Mouse (Mus musculus): ENCODE results near the gene Ubap1l.
A peak's percentile ranks its signal among the peaks of the same experiment; 100 is the strongest.

Ubap1l gene

DNA sequence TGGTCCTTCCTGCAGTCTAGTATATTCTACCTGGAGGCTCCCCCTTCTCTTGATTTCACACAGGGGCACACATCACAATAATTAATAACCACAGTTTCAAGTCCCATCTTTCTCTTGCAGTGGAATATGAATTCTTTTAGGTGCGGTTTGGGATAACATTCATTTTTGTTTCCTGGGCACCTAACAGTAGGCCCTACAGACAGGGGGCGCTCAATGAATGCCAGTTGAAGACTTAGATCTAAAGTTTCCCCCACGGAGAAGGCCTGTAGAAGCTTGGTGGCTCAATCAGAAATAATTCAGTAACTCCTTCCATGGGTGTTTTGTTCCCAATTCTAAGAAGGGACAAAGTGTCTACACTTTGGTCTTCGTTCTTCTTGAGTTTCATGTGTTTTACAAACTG is 11.6 kb downstream of the Ubap1l start:
- no peak for DNase-seq (ENCODE audit: extremely low read depth, insufficient read length, low spot score)

- DNase-seq (ENCODE audit: extremely low read depth, insufficient read length, low spot score) = no peak
Observed at GRCm38 (mm10) chr9:65374468-65375162, 13.8 kb downstream of the Ubap1l start.

DNA sequence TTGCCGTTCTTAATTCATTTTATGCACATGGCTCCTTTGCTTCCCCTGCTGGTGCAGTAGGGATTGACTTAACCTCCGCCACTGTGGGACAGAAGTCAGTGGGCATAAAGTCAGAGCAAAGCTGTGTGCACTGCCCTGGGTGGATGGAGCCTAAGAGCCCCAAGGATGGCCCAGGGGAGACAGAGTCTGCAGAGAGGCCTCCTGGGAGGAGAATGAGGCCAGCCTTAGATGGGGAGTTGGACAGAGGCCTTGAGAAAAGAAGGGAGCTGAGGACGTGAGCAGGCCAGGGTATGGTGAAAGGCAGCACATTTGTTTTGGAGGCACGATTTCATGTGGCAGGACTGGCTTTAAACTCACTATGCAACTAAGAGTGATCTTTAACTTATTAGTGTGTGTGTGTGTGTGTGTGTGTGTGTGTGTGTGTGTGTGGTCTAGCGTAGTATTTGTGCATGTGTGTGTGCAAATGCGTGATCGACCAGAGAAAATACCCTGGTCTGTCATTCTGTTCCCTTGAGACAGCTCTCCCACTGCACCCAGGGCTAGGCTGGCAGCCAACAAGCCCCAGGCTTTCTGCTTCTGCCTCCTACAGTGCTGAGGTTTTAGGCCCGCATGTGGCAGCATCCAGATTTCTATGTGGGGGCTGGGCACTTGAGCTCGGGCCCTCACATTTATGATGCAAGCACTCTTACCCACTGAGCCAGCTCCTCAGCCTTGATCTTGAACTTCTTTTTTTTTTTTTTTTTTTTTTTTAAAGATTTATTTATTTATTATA is 14.5 kb downstream of the Ubap1l start:
- no peak for DNase-seq (ENCODE audit: extremely low read depth, insufficient read length, low spot score)

DNA sequence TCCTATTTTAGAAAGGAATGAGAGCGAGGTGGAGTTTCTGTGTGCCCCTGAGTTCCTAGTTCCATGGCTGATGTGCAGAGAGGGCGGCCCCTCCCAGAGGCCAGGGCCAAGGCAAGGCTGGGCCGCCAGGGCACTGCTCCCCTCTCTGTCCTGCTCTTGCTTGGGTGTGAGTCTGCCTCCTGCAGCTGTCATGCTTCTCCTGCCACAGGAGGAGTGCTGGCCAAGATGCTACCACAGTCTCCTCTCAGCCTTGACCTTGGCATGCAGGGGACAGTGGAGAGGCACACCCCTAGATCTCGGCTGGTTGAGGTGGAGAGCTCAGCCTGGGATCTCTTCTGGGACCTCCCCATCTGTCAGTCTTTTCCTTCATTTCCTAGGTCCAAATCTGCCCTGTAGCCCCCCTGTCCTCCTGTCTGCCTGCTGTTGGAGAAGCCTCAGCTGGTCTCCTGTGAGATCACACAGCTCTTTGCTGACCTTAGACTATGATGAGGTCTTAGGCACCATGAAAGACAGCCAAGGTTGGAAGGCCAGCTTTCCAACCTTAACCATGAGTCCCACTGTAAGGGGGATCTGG is 20.3 kb downstream of the Ubap1l start:
- DNase-seq (ENCODE audit: extremely low read depth, insufficient read length, low spot score) = no peak

DNA sequence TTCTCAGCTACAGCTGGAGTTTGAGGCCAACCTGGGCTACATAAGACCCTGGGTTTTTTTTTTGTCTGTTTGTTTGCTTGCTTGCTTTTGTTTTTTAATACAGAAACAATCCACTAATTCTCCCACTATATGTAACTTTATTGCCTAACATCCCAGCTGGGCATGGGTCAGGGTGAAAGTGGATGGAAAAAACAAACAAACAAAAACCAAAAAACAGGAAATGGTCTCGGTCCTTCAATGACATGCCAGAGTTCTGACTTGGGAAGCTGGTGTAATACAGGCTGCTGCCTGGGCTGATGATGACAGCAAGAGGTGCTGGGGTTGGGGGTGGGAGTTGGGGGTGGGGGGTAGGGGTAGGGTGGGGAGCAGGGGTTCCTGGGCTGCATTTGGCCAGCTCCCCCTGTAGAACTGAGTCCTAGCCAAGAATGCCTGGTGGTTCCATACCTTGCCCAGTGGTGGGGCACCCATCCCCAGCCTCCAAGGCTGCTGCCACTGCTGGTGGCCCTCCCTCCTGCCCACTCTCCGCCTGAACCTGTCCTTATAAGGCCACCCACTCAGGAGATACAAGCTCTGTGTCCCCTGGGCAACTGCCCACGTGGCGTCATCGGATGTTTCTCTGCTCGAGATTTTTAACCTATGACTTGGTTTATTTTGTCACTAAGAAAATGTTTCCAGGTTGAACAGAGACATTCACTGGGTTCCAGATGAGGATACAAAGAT is 21.4 kb downstream of the Ubap1l start:
- DNase-seq (ENCODE audit: extremely low read depth, insufficient read length, low spot score) = no peak

DNA sequence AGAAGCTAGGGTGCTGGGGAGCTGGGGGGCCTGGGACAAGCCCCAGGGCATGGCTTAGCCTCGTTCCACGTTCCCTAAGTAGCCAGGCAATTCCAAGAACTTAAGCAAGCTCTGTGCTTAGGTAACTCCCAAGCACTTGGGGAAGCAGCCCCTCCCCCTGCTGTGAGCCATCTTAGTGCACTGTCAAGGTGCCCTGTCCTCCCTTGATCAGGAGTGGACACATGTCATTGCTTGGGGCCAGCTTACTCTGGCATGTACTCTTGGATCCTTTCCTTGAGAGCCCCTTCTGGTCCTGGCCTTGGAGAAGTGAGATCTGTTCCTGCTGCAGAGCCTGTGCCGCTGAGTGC is 21.9 kb downstream of the Ubap1l start:
- DNase-seq (ENCODE audit: extremely low read depth, insufficient read length, low spot score) = no peak

DNA sequence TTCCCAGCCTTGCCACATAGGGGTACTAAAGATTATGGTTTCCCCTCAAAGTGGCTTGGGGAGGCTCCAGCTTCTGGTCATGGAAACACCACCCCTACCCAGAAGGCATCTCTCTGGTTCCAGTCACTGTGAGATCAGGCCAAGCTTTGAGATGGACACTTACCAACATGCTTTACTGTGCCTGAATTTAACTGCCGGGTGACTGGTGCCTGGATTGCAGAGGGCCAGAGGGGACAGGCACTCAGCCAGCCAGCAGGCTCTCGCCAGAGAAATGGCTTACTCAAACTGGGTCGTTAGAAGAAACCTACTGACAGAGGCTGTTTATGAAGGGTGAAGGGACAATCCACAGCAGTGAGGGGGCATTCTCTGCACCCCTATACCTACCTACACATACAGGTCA is 23.4 kb downstream of the Ubap1l start:
- DNase-seq (ENCODE audit: extremely low read depth, insufficient read length, low spot score) = no peak

GRCm38 (mm10) chr9:65386373-65387140 is 25.7 kb downstream of the Ubap1l start:
- DNase-seq (ENCODE audit: extremely low read depth, insufficient read length, low spot score) = no peak

DNA sequence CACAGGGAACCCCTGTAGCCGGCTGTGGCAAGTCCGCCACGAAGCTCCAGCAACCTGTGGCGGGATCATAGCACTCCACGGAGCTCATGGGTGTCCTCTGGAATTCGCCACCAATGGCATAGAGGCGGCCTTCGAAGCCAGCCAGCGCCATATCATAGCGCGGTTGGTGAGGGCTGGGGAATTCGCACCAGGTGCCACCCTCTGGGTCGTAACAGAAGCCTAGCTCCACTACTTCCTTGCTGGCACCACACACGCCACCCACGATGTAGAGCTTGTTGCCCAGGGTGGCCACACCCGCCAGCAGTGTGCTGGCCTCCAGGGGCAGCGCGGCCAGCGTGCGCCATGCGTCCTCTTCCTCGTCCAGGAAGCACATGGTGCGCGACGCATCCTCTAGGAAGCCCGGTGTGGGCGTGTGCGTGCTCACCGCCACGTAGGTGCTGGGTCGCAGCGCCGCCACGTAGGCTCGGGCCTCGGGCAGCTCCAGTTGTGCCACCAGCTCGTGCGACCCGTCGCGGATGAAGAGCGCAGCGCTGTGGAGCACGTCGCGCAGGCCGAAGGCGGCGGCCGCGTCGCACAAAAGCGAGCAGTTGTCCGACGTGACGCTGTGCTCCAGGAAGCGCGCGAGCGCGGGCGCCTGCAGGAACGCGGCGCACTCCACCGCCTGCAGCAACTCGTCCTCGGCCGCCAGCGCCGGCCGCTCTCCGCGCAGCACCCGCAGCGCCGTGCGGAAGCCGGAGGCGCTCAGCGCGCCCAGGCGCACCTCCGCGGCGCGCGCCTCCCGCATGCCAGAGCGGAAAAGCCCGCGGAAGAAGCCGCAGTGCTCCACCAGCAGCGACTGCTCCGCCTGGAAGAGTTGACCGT is 30.1 kb downstream of the Ubap1l start:
- DNase-seq (ENCODE audit: extremely low read depth, insufficient read length, low spot score) = no peak

- no peak for DNase-seq (ENCODE audit: extremely low read depth, insufficient read length, low spot score)
Observed at GRCm38 (mm10) chr9:65391613-65391964, 30.7 kb downstream of the Ubap1l start, which contains the start of gene Kbtbd13. TSS of gene Kbtbd13 (minus strand) at chr9:65391652.

DNA sequence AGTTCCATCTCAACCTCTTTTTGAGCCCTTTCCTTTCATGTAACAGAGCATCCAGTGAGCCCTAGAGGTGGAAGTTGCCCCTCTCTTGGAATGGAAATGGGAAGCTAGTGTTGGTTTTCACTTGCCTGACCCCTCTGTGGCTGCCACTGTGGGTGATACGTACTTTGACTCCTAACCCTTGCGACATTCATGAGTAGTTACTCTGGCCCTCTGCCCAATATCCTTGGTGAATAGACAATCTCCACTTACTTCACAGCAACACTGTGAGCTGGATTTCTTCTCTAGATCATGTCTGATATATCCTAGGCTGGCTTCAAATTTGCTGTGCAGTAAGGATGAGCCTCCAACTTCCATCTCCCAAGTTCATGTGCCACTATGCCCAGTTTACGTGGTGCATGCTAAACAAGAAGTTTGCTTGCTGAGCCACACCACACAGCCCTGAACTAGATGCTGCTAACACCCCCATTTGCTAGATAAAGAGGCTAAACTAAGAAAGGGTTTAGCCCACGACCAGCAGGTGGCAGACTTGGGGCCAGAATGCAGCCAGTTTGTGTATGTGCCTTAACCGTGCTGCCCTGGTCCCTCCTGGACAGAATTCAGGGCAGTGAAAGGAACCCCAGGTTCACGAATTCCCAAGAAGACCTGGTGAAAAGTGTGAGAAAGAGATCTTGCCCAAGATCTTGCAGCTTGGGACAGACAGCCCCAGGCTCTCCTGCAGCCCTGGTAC is 32.0 kb downstream of the Ubap1l start:
- DNase-seq (ENCODE audit: extremely low read depth, insufficient read length, low spot score) = peak; percentile 54

DNA sequence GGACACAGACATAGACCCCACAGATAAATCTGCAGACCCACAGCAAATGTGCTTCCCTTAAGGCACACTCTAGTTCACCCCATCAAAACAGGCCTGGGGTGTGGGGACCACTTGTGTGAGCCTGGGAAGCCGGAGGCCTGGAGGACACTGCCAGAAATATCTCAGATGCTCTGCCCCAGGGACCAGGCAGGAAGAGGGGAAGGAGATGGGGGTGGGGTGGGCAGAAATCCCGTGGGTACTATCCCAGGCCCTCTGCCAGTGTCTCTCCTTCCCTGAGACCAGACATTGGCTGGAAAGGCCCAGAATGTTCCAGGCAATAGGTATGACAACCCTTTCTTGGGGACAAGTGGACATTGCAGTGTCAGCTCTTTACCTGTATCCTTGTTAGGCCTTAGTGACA is 32.8 kb downstream of the Ubap1l start:
- DNase-seq (ENCODE audit: extremely low read depth, insufficient read length, low spot score) = no peak

DNA sequence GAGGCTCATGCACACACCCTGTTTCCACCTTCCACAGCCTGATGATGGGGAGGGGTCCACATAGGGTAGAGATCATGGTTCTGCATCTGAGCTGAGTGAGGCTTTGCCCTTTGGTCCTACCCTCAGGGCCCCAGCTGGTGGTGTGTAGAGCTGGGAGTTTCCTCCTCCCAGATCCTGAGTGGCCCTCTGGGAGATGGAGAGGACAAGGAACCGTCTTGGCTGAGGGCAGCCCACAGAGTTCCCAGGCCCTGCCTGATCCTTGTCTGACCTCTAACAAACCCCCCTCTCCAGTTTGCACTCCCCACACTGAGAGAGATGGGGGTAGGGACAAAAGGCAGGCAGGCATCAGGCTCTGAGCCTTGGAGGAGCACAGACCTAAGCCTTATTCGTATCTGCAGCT is 33.5 kb downstream of the Ubap1l start:
- DNase-seq (ENCODE audit: extremely low read depth, insufficient read length, low spot score) = no peak

- DNase-seq (ENCODE audit: extremely low read depth, insufficient read length, low spot score) = no peak
Observed at GRCm38 (mm10) chr9:65398279-65398678, 37.4 kb downstream of the Ubap1l start, which contains the start of gene Rasl12. TSS of gene Rasl12 (plus strand) at chr9:65398506.

DNA sequence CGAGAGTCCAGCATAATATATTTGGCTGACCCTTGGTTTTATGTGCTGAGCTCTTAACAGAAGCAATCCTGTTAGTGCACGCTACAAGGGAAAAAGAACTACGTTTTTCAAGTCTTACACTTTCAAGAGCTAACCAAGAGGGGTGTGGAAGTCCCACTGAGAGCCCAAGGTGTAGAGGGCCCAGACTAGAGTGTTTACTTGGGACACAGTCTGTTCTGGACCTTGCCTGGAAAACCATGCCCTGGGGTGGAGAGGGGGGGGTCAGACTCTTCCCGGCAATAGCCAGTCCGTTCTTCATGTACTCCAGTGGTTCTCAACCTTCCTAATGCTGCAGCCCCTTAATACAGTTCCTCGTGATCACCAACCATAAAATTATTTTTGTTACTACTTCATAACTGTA is 39.1 kb downstream of the Ubap1l start:
- no peak for DNase-seq (ENCODE audit: extremely low read depth, insufficient read length, low spot score)

GRCm38 (mm10) chr9:65404331-65405183 is 43.7 kb downstream of the Ubap1l start:
- DNase-seq (ENCODE audit: extremely low read depth, insufficient read length, low spot score) = peak; percentile 81

DNA sequence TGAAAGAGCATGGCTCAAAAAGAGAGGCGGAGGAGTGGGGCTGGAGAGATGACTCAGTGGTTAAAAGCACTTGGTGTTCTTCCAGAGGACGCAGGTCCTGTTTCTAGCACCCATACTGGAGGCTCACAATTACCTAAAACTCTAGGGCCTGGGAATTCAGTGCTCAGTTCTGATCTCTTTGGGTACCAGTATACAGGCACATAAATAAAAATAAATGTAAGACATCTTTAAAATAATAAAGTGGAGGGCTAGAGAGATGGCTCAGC is 44.3 kb downstream of the Ubap1l start:
- no peak for DNase-seq (ENCODE audit: extremely low read depth, insufficient read length, low spot score)

GRCm38 (mm10) chr9:65407327-65407726 is 46.5 kb downstream of the Ubap1l start:
- DNase-seq (ENCODE audit: extremely low read depth, insufficient read length, low spot score) = no peak
